Mouse (Mus musculus): Measurements from ENCODE around the gene Cpne6. TPM values are rescaled to one million over a fixed set of nuclear protein-coding genes. Genes with fewer than 3 reads are reported as not detected.
A peak's percentile ranks its signal among the peaks of the same experiment; 100 is the strongest.

Cpne6 gene
- polyA plus RNA-seq, 1 experiment from 2014 or later, result 0.39 TPM

- no peaks in the 10 kb centered on the region for H3K4me1 ChIP-seq (replicated peaks; ENCODE audit: control insufficient read depth, insufficient read depth, low read length)
- peak overlapping the region; percentile 72 for H3K4me2 ChIP-seq (replicated peaks; ENCODE audit: low read depth)
- TF ChIP-seq CTCF (IDR thresholded peaks at IDR 0.05; ENCODE audit: low read depth), result no peak
- H3K36me3 ChIP-seq (ENCODE audit: control insufficient read depth, insufficient read depth), result peaks cover 25% of the 10 kb centered on the region; the same call in 1 of the 2 replicates
- H3K9me3 ChIP-seq (ENCODE audit: control insufficient read depth), result no peaks in the 10 kb centered on the region
- peak overlapping the region; percentile 57 for H3K4me3 ChIP-seq (ENCODE audit: low read depth, low read length)
- H3K27me3 ChIP-seq (replicated peaks; ENCODE audit: control insufficient read depth, insufficient read depth, low read length), result no peaks in the 10 kb centered on the region
- 79% methylated on average over 10 of the region's 10 CpGs for WGBS
- no peak overlapping the region for H3K27ac ChIP-seq (ENCODE audit: low read depth, low read length)
- no peak overlapping the region for H3K9ac ChIP-seq (ENCODE audit: low read depth, low read length)
- no peak for ATAC-seq
These were observed 30.6 kb upstream of the Cpne6 start for GRCm38 (mm10) chr14:55479629-55480028.

- Histone ChIP-seq H3K36me3 (ENCODE audit: control insufficient read depth, insufficient read depth) (peaks cover 54% of the 10 kb centered on the region), H3K9me3 (ENCODE audit: control insufficient read depth) (no peaks in the 10 kb centered on the region), H3K4me2 (replicated peaks; ENCODE audit: low read depth) (no peak overlapping the region), H3K27me3 (replicated peaks; ENCODE audit: control insufficient read depth, insufficient read depth, low read length) (no peaks in the 10 kb centered on the region), H3K4me1 (replicated peaks; ENCODE audit: control insufficient read depth, insufficient read depth, low read length) (no peaks in the 10 kb centered on the region), H3K4me3 (ENCODE audit: low read depth, low read length) (no peak overlapping the region), H3K9ac (ENCODE audit: low read depth, low read length) (no peak overlapping the region), H3K27ac (ENCODE audit: low read depth, low read length) (no peak overlapping the region)
- no peak for ATAC-seq
- 78% methylated on average over 5 of the region's 5 CpGs for WGBS
- TF ChIP-seq CTCF (IDR thresholded peaks at IDR 0.05; ENCODE audit: low read depth), result no peak
These were observed 25.7 kb upstream of the Cpne6 start for GRCm38 (mm10) chr14:55484430-55485085.

GRCm38 (mm10) chr14:55486836-55487235 is 23.4 kb upstream of the Cpne6 start:
- 86% methylated on average over 8 of the region's 8 CpGs for WGBS
- TF ChIP-seq CTCF (IDR thresholded peaks at IDR 0.05; ENCODE audit: low read depth), result no peak
- ATAC-seq, result no peak

GRCm38 (mm10) chr14:55490361-55491201 is 19.7 kb upstream of the Cpne6 start, which contains the start of gene Carmil3:
TSS of gene Carmil3 (plus strand) at chr14:55490651.
- Histone ChIP-seq H3K9ac (ENCODE audit: low read depth, low read length) (peak within 1 kb of the TSS; percentile 27), H3K4me3 (ENCODE audit: low read depth, low read length) (peak within 1 kb of the TSS; percentile 65), H3K4me2 (replicated peaks; ENCODE audit: low read depth) (peak within 1 kb of the TSS; percentile 99), H3K27ac (ENCODE audit: low read depth, low read length) (no peak within 1 kb of the TSS), H3K4me1 (replicated peaks; ENCODE audit: control insufficient read depth, insufficient read depth, low read length) (no peaks in the 10 kb centered on the region), H3K36me3 (ENCODE audit: control insufficient read depth, insufficient read depth) (peaks cover 24% of the 10 kb centered on the region), H3K27me3 (replicated peaks; ENCODE audit: control insufficient read depth, insufficient read depth, low read length) (no peaks in the 10 kb centered on the region), H3K9me3 (ENCODE audit: control insufficient read depth) (no peaks in the 10 kb centered on the region)
- no peak for TF ChIP-seq CTCF (IDR thresholded peaks at IDR 0.05; ENCODE audit: low read depth)
- peak; percentile 39 for ATAC-seq
- 1% methylated on average over 68 of the region's 68 CpGs for WGBS

More at GRCm38 (mm10) chr14:55486836-55487235, 23.4 kb upstream of the Cpne6 start:
- Histone ChIP-seq H3K27ac (ENCODE audit: low read depth, low read length) (no peak overlapping the region), H3K9me3 (ENCODE audit: control insufficient read depth) (no peaks in the 10 kb centered on the region), H3K9ac (ENCODE audit: low read depth, low read length) (no peak overlapping the region), H3K4me3 (ENCODE audit: low read depth, low read length) (no peak overlapping the region), H3K4me2 (replicated peaks; ENCODE audit: low read depth) (no peak overlapping the region), H3K36me3 (ENCODE audit: control insufficient read depth, insufficient read depth) (peaks cover 40% of the 10 kb centered on the region), H3K4me1 (replicated peaks; ENCODE audit: control insufficient read depth, insufficient read depth, low read length) (no peaks in the 10 kb centered on the region), H3K27me3 (replicated peaks; ENCODE audit: control insufficient read depth, insufficient read depth, low read length) (no peaks in the 10 kb centered on the region)

- H3K27ac ChIP-seq (ENCODE audit: low read depth, low read length), result no peak overlapping the region
These were observed 18.9 kb upstream of the Cpne6 start for GRCm38 (mm10) chr14:55491291-55491833.

GRCm38 (mm10) chr14:55492103-55492502 is 18.1 kb upstream of the Cpne6 start:
- no peak overlapping the region for H3K4me2 ChIP-seq (replicated peaks; ENCODE audit: low read depth)
- WGBS, result 52% methylated on average over 3 of the region's 3 CpGs

More at GRCm38 (mm10) chr14:55491291-55491833, 18.9 kb upstream of the Cpne6 start:
- TF ChIP-seq CTCF (IDR thresholded peaks at IDR 0.05; ENCODE audit: low read depth), result no peak
- under 1% methylated on average over 29 of the region's 30 CpGs for WGBS
- peaks cover 20% of the 10 kb centered on the region for H3K36me3 ChIP-seq (ENCODE audit: control insufficient read depth, insufficient read depth)
- no peaks in the 10 kb centered on the region for H3K27me3 ChIP-seq (replicated peaks; ENCODE audit: control insufficient read depth, insufficient read depth, low read length)
- peak overlapping the region; percentile 99 for H3K4me2 ChIP-seq (replicated peaks; ENCODE audit: low read depth)
- H3K4me1 ChIP-seq (replicated peaks; ENCODE audit: control insufficient read depth, insufficient read depth, low read length), result no peaks in the 10 kb centered on the region
- no peak overlapping the region for H3K9ac ChIP-seq (ENCODE audit: low read depth, low read length)
- ATAC-seq, result peak; percentile 63
- H3K9me3 ChIP-seq (ENCODE audit: control insufficient read depth), result no peaks in the 10 kb centered on the region
- peak overlapping the region; percentile 65 for H3K4me3 ChIP-seq (ENCODE audit: low read depth, low read length)

More at GRCm38 (mm10) chr14:55492103-55492502, 18.1 kb upstream of the Cpne6 start:
- H3K27ac ChIP-seq (ENCODE audit: low read depth, low read length), result no peak overlapping the region
- no peak for ATAC-seq
- H3K4me3 ChIP-seq (ENCODE audit: low read depth, low read length), result no peak overlapping the region
- no peaks in the 10 kb centered on the region for H3K9me3 ChIP-seq (ENCODE audit: control insufficient read depth)
- H3K4me1 ChIP-seq (replicated peaks; ENCODE audit: control insufficient read depth, insufficient read depth, low read length), result no peaks in the 10 kb centered on the region
- no peak for TF ChIP-seq CTCF (IDR thresholded peaks at IDR 0.05; ENCODE audit: low read depth)
- H3K27me3 ChIP-seq (replicated peaks; ENCODE audit: control insufficient read depth, insufficient read depth, low read length), result no peaks in the 10 kb centered on the region
- H3K9ac ChIP-seq (ENCODE audit: low read depth, low read length), result no peak overlapping the region
- H3K36me3 ChIP-seq (ENCODE audit: control insufficient read depth, insufficient read depth), result peaks cover 12% of the 10 kb centered on the region; the same call in 1 of the 2 replicates
